Mouse (Mus musculus): ENCODE results near the gene Xab2.

Gene Xab2

DNA sequence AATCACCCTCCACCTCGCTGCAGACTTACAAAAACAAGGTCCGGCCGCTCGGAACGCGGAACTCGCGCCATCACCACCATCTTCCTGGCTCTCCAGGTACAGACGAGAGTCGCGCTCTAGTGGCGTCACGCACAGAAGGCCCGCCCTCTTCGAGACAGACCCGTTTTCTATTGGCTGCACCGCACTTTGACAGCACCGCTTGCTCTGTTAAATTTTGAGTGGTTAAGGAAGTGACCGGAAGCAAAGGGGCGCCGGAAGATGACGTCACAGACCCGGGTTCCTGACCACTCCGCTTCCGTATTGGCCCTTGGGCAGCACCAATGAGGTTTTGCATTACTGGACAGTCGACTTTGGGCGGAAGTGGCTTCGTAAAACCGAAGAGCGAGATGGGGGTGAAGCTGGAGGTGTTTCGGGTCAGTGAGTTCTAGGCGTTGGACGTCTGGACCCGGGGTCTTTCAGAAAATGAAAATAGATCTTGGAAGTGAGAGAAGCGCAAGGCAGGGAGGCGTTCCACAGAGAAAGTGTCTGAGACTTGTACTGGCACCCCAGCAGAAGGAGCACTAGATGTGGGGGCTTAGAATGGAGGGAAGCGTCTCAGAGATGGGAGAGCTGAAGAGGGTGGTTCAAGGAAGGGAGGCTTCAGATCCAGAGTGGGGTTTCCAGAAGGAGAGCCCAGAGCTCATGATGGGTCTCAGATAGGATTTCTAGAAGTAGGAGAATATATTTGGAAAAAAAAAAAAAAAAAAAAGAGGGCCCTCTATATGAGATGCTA, at the start of gene Xab2, which contains the start of gene Pet100:
Gene Xab2 (minus strand): TSS at position 118 of the 772 bp plus-strand sequence.
Gene Pet100 (plus strand): TSS at position 350 of the 772 bp plus-strand sequence.
- peak; percentile 99 for DNase-seq

DNA sequence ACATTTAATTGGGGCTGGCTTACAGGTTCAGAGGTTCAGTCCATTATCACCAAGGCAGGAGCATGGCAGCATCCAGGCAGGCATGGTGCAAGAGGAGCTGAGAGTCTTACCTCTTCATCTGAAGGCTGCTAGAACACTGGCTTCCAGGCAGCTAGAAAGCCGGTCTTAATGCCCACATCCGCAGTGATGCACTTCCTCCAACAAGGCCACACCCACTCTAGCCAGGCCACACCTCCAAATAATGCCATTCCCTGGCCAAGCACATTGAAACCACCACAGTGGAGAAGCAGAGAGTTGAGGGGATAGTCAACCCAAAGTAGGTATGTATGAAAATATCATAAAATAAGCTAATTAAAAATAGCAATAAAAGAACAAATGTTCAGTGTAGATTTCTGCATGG, 49.3 kb upstream of the Xab2 start:
- DNase-seq: no peak

DNA sequence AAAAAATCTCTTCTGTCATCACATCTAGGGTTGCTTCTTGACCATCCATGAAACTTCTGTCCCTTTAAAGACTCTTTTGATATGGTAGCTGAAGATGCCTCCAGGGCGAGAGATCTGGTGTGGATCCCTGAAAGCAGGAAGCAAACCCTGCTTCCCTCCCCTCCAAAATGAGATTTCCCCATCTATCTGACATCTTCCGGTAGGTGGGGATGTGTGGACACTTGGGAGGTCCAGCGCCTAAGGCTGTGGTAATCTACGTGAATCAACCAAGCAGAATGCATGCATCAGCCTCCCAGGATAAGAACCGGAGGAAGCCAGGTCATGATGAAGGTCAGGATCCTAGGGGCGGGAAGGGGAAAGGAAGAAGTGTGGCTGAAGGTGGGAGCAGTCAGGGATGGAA, 44.4 kb upstream of the Xab2 start, which contains the start of gene Mcemp1:
Gene Mcemp1 (plus strand): TSS at position 248 of the 400 bp plus-strand sequence.
- no peak for DNase-seq

DNA sequence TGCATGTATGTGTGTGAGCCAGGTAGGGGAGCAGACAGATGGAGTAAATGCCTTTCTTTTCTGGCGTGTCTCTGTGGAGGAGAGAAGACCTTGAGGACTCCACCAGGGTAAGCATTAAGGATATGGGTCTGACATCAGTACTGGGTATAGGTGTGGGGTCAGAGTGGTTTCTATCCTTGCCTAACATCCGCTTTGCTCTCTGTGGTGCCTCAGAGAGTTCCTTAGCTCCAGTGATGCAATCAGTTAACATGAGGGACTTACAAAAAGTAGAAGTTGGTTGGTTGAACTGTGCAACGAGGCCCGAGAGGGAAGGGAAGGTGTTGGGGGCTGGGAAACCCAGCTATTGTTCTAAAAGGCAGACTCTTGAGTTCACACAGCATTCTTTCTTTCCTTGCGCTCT, 43.3 kb upstream of the Xab2 start:
- DNase-seq: no peak

DNA sequence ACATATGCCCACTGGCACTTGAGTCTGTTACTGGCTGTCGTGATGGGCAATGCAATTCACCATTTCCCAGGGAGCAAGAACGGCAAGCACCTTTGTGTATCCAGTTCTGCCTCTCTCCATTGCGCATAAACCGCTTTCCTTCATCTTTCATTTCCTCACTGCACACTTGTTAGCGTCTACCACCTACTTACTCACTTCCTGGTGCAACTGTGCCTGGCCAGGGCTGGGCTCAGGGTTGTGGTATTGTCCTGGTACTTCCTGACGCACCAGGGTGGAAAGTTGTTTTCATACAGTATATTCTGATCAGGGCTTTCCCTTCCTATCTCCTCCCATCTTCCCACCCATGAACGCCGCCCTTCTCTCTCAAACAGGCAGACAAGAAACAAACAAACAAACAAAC, 39.8 kb upstream of the Xab2 start:
- DNase-seq: no peak

DNA sequence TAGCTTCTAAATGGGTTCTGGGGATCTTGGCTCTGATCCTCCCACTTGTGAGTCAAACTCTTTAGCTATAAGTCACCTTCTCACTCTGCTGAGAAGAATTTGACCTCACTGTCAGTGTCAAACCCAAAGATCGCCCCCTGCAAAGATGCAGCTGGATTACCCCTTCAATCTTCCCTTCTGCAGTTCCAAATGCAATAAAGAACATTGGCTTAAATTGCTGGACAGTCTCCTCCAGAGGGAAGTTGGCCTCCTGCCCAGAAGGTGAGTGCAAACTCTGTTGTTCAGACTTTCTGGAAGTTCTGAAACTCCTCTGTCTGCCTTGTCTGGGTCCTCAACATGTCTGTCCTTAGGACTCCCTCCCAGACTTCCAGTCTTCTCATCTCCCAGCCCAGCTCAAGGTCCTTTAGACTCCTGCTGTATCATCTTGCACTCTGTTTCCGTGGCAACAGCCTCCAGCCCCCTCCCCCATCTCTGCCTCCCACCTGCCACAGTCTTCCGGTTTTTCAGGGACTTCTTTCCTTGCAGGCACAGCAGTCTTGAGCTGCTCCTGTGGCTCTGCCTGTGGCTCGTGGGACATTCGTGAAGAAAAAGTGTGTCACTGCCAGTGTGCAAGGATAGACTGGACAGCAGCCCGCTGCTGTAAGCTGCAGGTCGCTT, 35.7 kb upstream of the Xab2 start:
- peak; percentile 30 for DNase-seq

DNA sequence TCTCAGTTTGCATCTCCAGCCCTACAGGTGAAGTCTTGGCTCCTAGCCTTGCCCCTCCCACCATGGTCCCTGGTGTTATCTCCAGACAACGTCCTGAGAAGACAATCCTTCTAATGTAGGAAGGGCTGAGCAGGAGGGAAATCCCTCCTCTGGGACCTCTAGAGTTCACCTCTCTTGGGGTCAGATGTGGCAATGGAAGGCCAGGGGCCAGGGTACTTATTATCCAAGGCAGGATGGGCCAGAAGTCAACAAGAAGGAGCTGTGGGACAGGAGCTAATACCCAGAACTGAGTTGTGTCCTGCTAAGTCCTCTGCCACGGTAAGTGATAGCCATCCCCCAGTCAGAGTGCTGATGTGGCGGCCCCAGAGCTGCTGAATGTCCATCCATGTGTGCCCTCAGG, 34.4 kb upstream of the Xab2 start, which contains the start of gene Retn:
Gene Retn (plus strand): TSS at position 245 of the 400 bp plus-strand sequence.
- no peak for DNase-seq

DNA sequence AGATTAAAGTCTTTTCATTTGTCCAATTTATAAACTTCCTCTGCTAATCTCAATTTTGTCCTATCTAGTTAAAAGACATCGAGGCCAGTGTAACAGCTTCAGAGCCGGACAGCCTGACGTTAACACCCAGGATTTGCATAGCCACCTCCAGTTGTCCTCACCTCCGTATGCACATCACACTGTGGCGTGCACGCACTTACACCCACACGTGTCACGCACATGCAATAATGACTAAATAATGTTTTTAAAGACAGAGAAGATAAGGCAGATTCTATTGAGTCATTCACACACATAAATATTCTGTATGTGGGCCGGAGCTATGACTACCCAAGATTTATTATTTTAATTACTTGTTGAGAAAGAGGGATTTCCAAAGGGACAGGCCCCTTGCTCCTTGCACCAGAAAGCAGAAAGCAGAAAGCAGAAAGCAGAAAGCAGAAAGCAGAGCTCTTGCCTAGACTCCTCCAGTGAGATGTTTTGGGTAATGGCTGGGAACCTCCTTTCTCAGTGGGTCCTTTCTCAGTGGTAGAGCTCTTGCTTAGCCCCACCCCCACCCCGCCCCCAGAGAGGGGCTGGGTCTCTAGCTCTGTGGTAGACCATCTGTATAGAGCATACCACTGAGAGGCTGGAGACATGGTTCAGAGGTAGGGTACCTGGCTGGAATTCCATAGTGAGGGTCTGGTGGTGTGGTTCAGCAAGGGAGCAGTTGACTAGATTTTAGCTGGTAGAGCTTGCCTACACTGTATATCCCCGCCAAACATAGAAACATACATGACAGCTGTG, 33.8 kb upstream of the Xab2 start:
- DNase-seq: no peak

DNA sequence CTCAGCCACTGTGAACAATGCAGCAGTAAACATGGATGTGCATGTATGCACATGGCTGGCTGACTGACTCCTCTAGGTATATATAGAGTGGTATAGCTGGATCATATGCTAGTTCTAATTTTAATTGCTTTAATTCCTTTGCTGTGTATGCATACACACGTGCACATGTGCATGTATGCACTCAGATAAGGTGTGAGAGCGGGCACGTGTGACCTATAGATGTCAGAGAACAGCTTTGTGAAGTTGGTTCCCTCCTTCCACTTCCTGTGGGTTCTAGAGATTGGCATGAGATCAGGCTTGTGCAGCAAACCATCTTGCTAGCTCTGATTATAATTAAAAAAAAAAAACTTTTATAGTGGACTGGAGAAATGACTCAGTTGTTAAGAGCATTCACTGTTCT, 31.7 kb upstream of the Xab2 start:
- no peak for DNase-seq

DNA sequence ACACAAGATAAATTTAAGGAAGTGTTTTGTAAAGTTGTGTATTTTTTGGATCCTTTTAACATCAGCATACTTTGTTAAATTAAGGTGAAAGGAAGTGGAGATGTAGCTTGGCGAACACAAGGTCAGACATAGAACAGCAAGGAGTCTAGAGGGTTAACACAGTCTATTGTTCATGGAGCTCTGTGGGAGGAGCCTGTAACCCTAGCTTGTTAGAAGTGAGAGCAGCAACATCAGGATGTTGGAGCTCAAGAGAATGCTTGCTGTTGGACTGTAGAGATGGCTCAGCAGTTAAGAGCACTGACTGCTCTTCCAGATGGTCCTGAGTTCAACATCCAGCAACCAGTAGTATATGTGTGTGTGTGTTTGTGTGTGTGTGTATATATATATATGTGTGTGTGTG, 27.9 kb upstream of the Xab2 start:
- no peak for DNase-seq

DNA sequence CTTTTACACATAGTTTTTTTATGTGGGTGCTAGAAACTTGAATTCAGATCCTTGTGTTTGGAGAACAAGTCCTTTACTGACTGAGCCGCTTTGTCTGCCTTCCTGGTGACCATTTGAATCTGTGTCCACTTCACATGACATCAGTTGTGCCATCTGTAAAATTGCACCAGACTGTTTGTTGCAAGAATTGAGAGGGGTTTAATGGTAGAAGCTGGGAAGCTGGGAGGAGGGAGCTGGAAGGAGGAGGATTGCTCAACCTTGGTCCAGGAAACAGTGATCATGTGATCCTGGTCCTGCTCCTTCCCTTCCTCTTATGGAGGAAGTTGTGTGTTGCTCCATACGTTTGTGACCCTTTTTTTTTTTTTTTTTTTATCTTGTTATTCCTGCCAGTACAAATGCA, 27.2 kb upstream of the Xab2 start:
- no peak for DNase-seq

DNA sequence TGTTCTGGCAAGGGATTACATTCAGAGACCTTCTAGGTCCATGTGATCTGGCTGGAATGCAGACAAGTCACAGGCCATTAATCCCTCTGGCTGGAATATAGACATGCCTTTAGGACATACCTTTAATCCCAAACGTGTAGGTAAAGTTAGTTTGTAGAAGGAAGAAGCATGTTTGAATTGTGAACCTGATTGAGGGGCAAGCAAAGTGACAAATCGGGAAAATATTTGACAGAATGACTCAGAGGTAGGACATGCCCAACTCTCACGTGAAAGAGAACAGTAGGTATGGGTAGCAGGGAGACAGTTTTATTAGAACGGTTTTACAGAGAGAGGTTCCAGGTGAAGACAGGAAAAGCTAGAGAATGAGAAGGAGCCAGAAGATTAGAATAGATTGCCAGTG, 26.4 kb upstream of the Xab2 start:
- no peak for DNase-seq

DNA sequence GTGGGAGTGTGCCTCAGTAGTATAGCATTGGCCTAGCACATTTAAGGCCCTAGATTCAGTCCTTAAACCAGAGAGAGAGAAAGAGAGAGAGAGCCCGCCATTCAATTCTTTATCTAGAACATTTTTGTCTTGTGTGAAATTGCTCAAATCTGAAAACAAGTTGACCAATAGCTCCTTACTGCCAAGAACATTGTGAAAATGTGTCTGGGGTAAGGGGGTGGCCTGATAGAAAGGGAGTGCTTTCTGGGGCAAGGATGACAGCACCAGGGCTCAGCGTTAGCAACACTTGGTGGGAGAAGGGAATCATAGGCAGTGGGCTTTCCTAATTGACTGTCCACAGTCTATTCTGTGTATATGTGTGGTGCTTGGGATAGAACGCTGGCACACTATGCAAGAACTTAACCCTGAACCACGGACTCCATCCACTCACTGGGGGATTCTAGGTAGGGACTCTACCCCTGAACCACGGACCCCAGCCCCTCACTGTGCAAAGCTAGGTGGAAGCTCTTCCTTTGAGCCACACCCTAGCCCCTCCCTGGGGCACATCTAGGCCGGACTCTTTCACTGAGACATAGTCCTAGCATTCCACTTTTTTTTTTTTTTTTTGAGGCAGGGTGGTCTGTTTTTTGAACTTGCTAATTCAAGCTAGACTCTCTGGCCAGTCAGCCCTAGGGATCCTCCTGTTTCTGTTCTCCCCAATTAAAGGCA, 25.9 kb upstream of the Xab2 start:
- no peak for DNase-seq

DNA sequence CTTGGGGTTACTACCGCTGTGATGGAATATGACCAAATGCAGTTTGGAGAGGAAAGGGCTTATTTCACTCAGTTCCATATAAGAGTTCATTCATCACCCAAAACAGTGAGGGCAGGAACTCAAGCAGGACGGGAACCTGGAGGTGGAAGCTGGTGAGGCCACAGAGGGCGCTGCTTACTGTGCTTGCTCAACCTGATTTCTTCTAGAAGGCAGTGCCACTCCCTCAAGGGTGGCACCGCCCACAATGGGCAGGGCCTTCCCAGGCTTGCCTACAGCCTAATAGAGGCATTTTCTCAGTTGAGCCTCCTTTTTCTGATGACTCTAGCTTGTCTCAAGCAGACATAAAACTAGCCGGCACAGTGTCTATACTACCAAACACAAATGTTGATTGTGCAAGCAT, 24.7 kb upstream of the Xab2 start:
- peak; percentile 67 for DNase-seq

DNA sequence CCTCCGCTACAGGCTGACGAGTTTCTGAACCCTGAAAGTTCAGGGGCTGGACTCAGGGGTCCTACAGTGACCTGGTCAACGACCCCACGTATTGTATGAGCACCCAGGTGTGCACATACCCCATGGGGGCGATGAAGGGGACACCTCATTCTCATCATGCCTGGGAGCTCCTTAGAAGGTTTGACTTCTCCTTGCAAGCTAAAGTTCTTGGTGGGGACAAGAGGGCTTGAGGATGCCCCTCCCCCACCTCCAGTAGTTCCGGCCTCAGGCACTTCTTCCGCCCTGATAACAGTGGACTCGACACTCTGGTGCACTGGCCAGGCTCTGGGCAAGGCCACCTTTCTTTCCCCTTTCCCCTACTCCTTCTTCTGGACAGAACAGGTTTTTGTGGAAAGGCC, 10.4 kb upstream of the Xab2 start:
- peak; percentile 56 for DNase-seq

DNA sequence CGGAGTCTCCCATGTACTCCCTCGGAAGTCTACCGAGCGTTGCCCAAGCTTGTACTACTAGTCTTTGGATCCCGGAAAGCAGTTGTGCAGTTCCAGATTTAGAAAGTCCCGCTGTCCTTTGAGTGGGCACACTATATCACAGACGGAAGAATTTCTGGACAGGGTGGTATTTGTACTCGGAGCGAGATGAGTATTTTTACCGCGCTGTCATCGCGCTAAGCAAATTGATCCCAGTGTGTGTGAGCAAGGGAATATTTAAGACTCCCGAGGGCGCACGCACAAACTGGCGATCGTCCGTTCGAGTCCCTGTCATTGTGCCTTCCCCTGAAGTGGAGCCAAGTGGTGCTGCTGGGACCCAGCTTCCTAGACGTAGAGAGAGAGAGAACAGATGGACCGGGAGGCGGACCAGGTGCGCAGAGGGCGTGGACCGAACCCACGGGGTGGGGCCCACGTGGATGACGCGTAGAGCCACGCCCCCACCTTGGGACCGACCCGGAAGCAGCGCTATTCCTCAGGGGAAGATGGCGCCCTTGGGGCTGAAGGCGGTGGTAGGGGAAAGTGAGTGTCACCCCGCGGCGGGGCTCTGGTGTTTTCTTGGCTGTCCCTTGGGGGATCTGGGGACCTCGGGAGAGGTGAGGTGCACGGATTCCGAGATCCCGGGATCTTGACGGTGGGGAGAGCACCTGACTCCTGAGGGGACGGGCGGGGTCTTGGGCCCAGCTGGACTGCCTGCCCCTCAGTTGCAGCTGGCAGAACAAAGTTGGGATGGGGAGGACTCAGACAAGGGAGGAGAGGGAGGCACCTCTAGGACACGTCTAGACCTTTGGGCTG, 9.7 kb upstream of the Xab2 start, which contains the start of gene Stxbp2:
Gene Stxbp2 (plus strand): TSS at position 309 of the 831 bp plus-strand sequence.
- peak; percentile 89 for DNase-seq

DNA sequence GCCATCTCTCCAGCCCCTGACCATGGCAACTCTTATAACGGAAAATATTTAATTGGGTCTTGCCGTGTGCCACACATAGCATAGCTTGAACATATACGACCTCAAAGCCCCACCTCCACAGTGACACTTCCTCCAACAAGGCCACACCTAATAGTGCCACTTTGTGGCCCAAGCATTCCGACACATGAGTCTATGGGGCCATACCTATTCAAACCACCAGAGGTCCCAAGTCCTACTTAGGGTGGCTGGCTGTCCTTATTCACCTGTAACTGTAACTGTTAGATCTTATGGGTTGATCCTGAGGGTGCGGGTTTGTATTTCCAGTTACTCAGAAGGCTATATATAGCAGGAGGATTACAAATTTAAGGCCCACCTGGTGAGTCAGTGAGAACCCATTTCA, 6.9 kb upstream of the Xab2 start:
- DNase-seq: peak; percentile 52

DNA sequence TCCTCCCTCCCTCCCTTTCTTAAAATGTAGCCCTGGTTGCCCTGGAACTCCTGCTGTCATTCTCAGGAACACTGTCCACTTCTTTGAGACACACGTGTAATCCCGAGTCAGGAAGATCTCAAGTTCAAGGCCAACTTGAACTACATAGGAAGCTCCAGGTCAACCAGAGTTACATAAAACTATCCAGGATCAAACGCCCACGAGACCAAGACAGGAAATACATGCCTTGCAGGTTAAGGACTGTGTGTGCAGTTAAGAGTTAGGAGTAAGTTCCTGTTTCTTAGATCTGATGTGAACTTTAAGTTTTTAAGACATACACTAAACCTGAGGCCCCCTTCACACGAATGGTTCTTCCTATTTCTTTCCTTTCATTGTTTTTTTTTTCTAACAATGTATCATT, 5.9 kb upstream of the Xab2 start:
- no peak for DNase-seq

DNA sequence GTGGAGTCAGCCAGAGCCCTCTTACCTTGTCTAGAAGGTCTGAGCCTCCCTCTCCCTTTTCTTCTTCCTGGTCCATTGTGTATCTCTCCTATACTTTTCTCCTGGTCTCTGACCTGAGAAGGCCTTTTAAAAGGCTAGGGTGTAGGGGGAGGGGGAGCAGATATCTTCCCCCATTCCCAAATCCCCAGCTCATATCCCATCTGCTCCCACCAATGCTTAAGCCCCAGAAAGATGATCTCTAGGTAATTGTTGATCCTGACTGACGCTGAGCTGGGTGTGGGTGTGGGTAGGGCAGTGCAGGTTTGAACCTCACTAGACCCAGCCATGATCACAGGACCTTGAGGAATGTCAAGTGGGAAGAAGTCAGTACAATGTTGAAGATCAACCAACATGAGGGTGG, 4.3 kb upstream of the Xab2 start, which contains the start of gene Pcp2:
Gene Pcp2 (minus strand): TSS at position 101 of the 400 bp plus-strand sequence.
- DNase-seq: no peak

DNA sequence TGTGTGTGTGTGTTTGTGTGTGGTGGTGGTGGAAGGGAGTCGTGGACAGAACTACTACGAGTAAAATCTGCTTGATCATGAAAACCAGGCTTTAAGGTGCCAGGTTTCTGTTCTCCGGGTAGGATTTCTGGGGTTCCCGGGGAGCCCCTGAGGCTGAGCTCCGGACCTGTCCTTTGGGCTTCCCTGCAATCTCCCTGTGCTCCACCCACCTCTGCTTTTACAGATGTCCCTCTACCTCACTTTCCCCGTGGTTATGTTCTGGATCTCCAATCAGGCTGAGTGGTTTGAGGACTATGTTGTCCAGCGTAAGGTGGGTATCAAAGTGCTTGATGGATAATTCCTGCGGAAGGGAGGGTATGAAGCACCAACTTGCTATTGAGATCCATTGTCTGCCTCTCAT, 1.0 kb upstream of the Xab2 start:
- DNase-seq: no peak

DNA sequence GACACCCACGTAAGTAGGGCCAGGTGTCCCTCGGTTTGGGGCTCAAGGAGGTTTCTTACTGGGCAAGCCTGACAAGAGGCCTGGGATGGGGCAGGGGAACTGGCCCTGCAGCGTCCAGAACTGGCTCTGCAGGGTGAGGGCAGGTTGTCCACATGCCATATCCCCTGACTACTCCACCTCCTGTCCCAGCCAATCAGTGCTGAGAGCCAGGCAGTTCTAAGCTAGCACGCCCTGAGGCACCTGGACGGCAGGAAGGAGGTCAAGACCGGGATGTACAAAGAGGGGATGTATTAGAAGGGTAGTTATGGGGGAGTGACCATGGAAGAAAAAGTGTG, 11.3 kb downstream of the Xab2 start:
- peak; percentile 55 for DNase-seq
